Mouse (Mus musculus): ENCODE data around the gene Rgs9.

DNA sequence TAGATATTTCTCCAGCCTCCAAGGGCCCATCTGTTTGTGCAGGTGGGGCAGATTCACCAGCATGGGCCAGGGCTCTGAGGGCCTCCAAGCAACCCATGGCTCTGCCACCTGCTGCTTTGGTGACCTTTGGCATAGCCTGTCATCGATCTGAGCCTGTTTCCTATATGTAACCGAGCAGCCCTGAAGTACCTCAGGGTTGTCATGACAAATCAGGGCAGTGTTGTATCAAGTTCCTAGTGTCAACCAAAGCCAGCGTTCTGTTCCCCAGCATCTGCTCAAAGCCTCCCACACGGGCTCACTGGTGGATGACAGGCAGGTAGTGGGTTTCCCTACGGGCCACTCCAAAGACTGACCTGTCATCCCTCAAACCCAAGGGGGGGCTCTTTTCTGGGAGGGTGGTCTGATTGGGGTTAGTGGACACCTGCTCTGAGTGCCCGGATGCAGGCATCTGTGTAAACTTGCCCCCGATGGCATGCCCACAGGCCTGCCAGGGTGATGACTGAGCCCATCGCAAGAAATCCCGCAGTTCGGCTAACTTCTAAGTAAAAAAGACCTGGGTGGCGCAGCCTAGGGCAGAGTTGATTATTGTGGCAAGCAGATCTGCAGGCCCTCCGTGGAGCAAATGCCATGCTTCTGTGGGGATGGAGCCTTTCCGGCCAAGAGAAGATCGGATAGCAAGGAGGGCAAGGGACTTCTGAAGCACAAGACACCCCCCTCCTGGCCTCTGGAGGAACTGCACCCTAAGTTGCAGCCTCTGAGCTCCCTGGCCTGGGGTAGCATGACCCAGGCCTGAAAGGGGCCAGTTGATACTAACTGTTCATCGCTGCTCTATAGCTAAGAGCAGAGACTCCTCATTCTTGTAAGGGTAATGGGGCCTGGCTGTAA is 105.0 kb downstream of the Rgs9 start:
- TF ChIP-seq HCFC1 (IDR thresholded peaks at IDR 0.05; ENCODE audit: low read depth, low read length): no peak
- no peak for TF ChIP-seq CHD2 (IDR thresholded peaks at IDR 0.05; ENCODE audit: low read length)

All from CH12.LX (cell line).